Mouse (Mus musculus): ENCODE results near the gene Slc16a12.

The Slc16a12 gene

GRCm38 (mm10) chr19:34726254-34726962, 20.7 kb downstream of the Slc16a12 start:
- no peak for DNase-seq

- DNase-seq: no peak
Measured at GRCm38 (mm10) chr19:34725418-34725817, 21.7 kb downstream of the Slc16a12 start.

DNA sequence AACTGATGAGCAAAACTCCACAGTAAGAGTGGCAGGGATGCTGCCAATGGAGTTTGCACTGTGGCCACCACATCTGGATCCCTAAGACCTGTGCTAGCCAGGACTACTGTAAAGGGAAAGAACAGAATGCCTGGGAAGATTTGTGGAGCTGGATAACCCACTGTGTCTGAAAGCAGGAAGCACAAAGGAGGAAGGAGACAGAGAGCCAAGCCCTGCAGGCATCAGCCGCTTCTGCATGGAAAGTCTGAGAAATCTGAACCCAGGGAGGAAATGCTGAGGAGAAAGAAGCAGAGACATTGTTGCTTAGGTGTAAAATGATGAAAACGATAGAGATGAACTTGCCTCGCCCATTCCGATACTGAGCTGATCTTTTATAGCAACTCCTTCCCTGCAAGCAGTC, 22.5 kb downstream of the Slc16a12 start:
- no peak for DNase-seq

DNA sequence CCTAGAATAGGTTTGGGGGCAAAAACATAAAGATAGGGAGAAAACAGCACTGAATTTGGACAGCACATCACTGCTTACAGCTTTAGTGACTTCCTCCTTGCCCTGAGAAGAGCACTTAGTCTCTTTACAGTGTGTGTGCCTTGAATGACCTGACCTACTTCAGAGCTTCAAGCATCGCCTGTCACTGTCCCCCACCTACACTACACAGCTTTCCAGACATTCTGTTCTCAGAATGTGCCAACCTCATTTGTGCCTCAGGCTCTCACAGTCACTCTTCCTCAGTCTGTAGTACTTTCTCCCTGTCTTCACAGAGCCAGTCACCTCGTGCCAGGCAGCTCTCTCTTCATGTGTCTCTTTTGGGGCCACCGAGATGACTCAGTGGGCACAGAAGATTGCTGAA, 24.5 kb downstream of the Slc16a12 start:
- peak; percentile 7 for DNase-seq

GRCm38 (mm10) chr19:34720130-34720529, 27.0 kb downstream of the Slc16a12 start:
- DNase-seq: no peak

GRCm38 (mm10) chr19:34718963-34719362, 28.1 kb downstream of the Slc16a12 start:
- DNase-seq: no peak

DNA sequence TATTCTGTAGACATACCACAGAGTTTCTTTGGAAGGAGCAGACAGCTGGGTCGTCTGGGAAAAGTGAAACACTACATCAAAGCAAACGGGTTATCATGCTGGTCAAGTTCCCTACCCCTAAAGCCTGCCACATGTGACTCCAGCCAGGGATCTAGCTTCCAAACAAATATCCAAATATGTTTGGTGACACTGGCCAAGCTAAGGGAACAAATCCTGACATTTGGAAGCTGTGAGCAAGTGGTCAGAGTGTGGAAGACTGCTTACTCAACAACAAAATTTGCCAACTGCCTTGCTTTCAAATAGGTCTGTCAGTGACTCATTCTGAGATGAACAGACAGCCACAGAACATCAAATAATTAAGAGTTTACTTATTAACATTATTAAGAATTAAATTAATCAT, 28.6 kb downstream of the Slc16a12 start:
- no peak for DNase-seq

GRCm38 (mm10) chr19:34715895-34716294, 31.2 kb downstream of the Slc16a12 start:
- DNase-seq: no peak

DNA sequence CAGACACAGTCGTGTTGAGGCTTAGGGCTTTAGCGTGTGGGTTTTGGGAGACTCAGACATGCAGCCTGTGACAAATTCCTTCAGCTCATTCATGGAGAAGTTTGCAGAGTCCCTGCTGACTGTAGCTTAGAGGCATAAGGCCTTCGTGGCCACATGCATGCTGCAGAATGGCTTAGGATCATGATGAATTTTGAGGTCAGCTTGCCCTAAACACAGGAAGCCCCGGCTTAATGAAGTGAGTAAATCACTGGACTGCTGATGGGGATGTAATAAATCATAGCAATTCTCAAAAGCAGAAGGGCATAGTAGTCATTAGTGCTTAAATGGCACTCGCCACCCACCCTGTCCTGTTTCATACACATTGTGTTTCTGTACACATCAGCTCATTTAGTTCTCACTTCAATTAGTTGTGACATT, 32.8 kb downstream of the Slc16a12 start:
- no peak for DNase-seq

GRCm38 (mm10) chr19:34712050-34712449, 35.0 kb downstream of the Slc16a12 start:
- DNase-seq: no peak

DNA sequence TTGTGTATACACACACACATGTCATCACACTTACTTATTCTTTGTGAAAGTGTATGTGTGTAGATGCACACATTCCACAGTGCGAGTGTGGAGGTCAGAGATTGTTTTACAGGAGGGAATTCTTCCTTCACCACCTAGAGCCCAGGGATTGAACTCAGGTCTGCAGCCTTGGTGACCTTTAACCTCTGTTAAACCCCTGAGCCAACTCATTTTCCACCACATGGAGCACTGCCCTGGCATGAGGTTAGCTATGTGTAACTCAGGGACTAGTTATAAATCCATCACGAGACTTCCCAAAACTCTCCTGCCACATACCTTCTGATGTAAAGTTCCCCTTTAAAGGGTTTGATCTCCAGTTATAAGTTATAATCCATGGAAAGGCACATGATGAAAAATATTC, 38.9 kb downstream of the Slc16a12 start:
- no peak for DNase-seq

- no peak for DNase-seq
Measured at GRCm38 (mm10) chr19:34707571-34707970, 39.5 kb downstream of the Slc16a12 start.

DNA sequence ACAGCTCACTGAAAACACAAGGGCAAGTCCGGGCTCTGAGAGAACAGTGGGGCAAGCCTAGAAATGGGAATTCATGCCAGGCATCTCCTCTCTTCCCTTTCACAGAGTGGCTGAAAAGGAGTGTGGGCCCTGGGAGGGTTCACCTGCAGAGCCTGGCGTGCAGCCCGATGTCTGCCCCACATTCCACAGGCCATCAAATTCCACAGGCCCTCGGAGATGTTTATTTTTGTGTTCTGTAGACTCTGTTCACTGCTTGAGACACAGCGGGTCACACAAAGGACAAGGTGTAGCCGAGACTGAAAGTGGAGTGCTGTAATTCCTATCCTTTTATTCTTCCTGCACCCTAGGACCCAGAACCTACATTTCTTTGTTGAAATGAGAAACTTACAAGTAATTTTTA, 40.8 kb downstream of the Slc16a12 start:
- no peak for DNase-seq

DNA sequence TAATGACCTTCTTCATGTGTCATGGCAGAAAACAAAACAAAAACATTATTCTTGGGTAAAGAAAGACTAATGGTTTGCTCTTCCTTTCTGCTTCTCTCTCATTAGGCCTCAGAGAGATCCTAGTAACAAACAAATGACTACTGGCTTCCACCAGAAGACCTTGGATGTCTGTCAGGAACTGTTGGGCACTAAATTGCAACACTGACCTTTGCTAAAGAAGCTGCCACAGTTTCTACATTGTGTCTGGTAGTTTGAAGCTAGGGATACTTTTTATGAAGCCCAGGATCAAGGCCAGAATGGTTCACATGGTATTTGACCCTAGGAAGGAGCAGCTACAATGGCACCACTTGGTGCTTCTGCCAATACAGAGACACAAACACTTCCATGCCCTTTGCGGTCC, 41.9 kb downstream of the Slc16a12 start:
- DNase-seq: no peak

DNA sequence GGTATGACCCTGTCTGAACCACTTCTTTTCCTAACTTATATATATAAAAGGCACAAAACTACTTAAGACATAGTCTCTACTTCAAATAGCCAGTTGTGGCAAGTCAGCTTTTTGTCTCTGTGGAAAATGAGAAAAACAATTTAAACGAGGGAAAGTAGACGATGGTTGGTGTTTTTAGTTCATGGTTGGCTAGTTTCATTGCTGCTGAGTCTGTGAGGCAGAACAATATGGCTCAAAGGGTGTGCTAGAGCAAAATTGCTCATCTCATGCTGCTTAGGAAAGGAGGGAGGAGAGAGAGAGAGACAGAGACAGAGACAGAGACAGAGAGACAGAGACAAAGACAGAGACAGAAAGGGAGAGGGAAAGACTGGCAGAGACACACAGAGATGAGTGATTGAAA, 47.8 kb downstream of the Slc16a12 start:
- no peak for DNase-seq

DNA sequence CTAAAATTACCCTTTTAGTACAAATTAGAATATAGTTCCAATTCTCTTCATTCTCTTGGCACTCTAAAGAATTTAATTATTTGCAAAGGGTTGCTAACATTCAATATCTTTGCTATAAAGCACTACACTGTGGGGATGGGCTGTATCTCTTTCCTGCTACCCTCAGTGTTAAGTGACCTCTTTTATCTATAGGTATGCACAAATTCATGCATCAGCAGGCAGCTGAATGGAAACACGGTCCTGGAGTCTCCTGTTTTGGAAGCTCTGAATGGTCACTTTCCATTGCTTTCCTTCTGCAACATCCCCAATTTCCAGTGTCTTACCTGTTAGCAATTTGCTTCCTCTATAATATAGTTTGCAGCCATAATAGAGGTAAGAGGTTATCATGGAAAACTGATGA, 48.2 kb downstream of the Slc16a12 start:
- no peak for DNase-seq

- DNase-seq: no peak
Measured at GRCm38 (mm10) chr19:34698432-34698831, 48.7 kb downstream of the Slc16a12 start.

DNA sequence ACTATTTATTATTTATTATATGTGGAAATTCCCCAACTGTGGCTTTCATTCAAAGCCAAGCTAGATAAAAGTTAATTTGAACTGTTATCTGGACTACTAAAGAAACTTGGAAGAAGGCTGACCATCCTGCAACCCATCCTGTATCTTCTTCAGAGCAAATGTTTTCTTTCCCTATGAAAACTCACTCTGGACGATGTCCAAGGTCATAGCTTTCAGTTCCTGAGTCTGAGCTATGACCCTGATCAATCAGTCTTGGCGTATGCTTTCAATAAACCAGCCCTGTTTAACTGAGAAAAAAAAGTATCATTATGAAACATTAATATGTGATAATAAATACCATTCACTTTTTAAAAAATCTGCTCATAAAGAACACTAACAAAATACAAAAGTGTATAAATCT, 49.6 kb downstream of the Slc16a12 start:
- no peak for DNase-seq

DNA sequence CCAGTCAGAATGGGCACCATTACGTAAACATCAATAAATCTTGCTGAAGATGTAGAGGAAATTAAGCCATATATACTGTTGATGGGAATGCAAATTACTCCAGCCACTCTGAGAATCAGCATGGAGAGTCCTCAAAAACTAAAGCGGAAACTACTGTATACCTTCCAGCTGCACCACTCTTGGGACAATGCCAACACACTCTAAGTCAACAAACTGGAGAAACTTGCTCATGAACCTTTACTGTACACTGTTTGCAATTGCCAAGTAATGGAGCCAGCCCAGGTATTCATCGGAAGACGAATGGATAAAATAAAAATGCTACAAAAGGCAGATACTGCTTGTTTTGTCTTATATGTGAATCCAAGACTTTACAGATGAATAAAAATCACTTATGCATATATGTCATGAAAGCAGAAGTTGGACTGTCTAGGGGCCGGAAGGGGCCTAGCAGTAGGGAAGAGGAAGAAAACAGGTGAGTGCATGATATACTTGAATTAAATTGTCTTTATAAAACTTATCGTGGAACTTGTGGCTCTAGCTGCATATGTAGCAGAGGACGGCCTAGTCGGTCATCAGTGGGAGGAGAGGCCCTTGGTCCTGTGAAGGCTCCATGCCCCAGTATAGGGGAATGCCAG, 50.6 kb downstream of the Slc16a12 start:
- no peak for DNase-seq

- no peak for DNase-seq
Measured at GRCm38 (mm10) chr19:34691402-34691801, 55.7 kb downstream of the Slc16a12 start.

GRCm38 (mm10) chr19:34685530-34685929, 61.6 kb downstream of the Slc16a12 start:
- no peak for DNase-seq

GRCm38 (mm10) chr19:34684857-34685256, 62.2 kb downstream of the Slc16a12 start:
- no peak for DNase-seq

- DNase-seq: no peak
Measured at GRCm38 (mm10) chr19:34678428-34678827, 68.7 kb downstream of the Slc16a12 start.

- peak; percentile 29 for DNase-seq
Measured at GRCm38 (mm10) chr19:34673476-34673875, 73.6 kb downstream of the Slc16a12 start.

DNA sequence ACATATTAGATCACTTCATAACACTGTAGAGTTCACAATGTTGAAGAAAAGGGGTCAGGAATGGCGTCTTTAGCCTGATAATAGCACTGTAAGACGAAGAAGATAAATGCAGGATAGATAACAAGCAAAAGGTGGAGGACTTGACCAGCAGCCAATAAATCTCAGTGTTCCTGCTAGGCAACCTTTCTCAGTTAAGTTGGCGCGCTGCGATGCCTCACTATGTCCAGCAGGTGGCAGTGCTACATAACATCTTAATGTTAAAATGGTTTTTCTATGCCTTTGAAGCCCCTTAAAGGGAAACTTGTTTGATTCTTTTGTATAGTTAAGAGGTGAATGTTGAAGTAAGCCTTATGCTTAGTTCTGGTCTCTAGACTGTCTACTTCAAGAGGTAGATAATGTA, 81.0 kb downstream of the Slc16a12 start:
- DNase-seq: peak; percentile 24
